Mouse (Mus musculus) retina, embryonic 14.5 days (tissue): ENCODE data around the gene Slc9a8.
A peak's percentile ranks its signal among the peaks of the same experiment; 100 is the strongest.

Experiments
- DNase-seq: peaks from one replicate; pipeline ENCODE4 v3.0.0-alpha.2; 2015; ENCODE audit warnings: low spot score

Gene Slc9a8

DNA sequence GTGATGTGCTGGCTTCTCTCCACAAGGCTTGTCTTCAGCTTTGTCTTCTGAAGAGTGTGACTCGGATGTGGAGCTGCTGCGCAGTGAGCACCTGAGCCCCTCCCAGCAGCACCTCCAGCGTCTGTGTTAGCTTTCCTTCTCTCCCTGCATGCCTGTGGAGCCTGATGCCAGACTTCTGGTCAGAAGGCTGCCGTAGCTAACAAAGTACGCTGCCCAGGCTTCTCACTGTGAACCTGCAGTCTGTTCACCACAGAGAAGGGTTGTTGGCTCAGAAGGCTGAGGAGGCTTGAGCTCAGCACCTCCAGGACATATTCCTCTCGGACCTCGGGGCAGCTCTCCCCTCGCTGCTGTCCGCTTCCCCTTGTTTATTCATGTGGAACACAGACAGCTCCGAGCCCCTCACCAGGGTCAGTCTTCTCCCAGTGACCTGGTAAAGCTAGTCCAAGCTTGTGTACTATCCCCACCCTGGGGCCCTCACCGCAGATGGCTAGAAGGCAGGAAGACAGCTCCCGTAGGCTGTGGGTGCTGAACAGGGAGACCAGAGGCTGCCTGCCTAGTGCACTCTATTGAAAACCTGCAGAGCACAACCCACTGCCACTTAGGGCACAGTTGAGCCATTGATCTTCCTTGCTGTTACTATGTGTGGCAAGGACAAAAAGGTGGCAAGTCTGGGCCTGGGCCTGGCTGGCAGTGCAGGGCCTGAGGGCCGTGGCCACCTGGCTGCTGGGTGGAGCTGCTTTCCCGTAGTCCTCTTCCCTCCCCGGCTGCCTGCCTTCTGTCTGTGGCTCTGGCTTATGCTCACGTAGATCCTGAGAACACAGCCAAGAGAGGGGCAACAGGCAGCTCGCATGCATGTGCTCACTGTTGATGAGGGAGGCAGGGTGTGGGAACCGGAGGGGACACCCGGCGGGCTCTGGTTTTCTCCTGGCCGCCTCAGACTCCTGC, 28.1 kb downstream of the Slc9a8 start:
- no peak for DNase-seq

DNA sequence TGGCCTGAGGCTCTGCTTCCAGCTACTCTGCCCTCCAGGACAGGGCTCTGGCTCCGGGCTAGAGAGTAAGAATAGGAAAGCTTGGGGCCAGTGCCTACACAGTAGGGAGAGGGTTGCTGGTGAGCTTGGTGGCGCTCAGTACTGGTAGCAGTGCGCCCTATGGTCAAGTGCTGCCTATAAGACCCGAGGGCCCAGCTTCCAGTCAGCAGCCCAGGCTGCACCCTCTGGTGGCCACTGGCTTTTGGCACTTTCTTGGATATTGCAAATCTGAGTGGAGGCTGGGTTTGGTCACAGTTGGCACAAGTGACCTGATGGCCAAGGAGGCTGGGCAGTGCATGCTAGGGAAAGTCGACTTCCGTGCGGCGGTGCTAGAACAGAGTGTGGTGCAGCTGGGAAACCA, 29.1 kb downstream of the Slc9a8 start:
- no peak for DNase-seq

DNA sequence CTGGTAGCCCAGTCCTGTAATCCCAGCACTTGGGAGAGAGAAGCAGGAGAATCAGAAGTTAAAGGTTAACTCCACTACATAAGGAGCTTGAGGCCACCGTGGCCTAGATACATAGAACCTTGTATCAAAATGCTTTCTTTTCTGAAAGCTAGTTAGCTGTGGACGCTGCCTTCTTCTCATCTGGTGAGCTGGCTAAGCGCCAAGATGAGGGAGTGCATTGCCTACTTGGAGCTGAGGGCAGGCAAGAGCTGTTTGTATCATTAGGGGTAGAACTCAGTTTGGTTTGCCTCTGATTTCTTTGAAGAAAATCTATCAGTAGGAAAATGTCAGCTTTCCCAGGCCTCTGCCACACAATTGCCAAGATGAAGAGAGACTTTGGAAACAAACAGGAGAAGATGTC, 32.3 kb downstream of the Slc9a8 start:
- no peak for DNase-seq

DNA sequence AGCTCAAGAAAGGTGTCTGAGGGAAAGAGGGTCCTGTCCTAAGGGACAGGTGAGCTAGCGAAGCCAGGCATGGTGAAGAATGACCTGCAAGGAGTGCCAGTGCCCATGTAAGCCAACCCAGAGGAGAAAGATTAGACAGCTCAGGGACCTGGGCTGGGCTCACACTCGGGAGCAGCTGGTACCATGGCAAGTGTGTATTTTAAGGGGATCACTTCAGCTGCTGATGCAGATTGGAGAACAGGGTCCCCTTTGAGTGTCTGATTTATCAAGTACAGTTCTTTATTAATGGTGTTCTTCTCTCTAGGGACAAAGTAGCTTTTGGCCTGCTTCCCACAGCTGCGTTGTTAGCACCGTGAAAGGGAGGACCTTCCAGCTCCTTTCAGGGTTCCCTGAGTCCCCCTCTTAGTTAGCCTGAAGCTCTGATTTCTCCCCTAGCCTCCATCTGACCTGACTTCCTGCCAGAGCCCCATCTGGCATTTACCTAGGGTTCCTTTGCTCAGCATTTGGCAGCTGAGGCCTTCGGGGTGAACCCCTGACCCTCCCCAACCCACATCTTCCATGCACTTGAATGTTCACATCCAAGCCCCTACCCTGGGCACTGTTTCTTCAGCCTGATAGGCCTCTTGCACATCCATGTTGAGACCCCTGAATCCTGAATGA, 35.0 kb downstream of the Slc9a8 start:
- no peak for DNase-seq

DNA sequence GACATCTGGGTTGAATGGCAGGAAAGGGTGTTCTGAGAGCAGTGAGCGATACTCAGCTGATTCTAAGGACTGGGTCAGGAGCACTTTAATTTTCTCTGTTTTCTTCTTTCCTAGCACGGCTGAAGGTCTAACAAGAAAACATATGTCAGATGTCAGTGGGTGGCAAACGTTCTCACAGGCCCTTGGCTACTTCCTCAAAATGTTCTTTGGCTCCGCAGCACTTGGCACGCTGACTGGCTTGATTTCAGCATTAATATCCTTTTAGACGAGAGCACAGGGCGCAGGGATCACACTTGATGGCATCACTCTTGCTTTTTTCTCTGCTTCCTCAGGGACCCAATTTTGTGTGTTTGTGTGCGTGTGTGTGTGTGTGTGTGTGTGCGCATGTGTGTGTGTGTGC, 35.7 kb downstream of the Slc9a8 start:
- DNase-seq = no peak

DNA sequence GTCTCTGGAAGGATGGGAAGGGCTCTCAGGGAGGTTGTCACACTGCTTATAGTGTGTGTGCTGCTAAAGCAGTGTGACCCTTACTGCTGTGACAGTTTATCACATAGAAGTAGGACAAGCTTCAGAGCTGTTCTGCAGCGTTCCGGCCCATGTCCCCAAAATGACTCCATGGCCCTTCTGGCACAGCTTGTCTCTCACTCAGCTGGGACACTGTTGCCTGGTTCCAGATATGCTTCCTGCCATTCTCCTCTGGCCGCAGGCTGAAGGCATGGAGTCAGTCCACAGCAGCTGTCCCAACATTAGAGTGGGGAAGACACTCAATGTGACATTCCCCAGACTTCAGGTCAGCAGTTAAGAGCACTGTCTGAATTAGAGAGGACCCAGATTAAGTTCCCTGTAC, 37.0 kb downstream of the Slc9a8 start:
- no peak for DNase-seq

DNA sequence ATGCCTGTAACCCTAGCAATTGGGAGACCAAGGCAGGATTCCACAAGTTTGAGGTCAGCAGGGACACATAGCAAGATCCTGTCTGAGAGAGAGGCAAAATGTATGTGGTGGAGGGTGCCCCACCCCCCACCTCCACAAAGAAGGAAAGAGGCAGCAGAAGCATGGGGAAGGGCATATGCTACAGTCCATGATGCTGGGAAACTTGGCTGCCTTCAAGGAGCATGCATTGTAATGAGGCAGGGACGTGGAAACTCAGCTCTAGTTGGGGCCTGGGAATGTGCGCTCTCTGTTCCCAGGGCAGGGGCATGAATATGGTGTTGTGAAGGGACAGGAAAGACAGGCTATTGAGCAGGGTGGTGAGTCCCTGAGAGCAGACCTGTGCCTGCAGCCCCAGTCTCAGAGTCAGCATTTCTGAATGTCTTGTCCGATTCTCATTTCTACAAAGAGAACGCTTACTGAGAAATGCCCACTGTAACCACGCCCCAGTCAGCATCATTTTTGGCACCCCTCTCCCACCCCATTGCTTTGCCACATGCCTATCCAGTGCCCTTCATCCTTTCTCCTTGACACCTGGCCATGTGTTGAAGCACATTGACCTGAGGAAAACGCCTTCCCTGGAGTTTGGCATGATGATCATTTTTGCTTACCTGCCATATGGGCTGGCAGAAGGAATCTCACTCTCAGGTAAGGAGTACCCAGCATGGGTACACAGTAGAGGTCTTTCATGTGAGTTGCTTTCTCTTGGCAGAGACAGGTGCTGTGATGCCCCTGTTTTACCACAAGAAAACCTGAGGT, 37.8 kb downstream of the Slc9a8 start:
- DNase-seq = no peak

DNA sequence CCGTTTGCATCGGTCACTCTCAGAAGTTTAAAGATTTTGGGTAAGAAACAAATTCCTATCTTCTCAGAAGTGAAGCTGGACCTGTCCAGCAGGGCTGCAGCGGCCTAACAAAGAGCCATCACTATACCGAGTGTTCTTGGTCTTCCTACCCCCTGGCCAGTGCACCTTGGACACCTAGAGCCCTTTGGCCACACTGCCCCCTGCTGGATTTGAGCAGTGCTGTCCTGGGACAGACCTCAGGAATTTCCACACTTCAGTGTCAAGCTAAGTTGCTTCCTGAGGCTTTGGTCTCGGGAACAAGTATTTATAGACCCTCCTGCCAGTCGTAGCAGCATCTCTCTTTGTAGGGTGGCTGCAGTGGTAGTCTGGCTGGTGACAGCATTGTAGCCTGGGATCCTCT, 41.4 kb downstream of the Slc9a8 start:
- peak; percentile 74 for DNase-seq

DNA sequence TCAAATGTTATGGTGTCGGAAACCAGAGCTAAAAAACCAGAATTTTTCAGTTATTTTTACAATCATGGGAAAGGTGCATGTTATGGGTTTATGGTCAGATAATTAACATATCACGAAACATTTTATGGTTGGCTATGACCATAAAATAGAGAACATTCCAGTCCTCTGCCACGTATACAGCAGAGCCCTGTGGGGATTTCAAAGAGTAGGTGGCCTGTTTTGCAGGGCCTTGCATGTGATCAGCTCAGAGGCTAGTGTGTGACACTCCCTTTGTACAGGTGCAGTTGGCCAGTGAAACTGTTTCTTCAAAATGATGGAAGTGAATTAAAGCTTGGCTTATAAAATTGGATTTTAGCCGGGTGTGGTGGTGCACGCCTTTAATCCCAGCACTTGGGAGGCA, 42.3 kb downstream of the Slc9a8 start:
- no peak for DNase-seq

DNA sequence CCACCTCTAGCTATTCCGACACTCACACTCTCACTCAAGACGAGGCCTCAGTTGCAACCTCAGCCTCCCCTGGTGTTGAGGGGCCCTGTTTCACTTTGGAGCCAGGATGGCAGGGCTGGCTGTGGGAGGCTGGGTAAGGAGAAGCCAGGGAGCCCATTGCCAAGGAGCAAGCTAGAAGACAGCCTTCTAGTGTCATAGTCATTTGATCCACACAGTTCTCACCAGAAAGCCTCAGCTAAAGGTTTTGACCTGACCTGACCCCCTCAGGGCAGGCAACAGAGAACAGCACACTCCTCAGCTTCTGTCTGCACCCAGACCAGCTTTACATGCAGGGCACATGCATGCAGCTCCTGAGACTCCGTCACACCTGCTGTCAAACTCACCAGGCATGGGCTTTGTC, 44.4 kb downstream of the Slc9a8 start:
- no peak for DNase-seq

DNA sequence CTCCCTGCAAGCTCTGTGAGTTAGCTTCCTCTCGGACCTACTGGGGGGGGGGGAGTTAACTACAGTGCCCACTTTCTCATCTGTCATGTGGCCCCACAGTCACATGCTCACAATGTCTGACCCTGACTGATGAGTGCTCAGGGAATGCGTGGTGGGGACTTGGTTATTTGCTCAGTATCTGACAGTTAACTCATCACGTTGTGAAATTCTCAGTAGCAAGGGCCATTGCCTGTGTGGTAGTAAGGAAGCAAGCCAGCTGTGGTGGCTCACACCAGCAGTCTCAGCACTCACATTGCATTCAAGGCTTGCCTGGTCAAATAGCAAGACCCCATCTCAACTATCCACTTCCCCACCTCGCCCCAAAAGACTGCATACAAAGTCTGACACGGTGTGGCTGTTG, 45.7 kb downstream of the Slc9a8 start:
- DNase-seq = no peak

DNA sequence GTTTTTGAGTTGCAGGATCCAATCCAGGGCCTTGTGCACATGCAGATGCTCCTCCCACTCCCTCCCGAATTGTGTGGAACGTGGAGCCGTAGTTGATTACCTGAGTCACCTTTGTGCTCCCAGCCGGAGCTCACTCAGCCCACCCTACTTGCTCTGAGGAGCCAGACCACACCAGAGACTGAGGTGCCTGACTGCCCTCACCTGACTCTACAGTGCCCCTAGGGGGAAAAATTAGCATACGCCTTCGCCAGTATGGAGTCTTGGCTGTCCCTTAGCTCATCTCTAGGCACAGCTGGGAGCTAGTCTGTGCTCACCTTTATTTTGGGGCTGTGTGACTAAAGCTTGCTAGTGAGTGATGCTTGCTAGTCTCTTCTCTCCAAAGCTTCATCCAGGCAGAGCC, 46.9 kb downstream of the Slc9a8 start:
- DNase-seq = no peak

DNA sequence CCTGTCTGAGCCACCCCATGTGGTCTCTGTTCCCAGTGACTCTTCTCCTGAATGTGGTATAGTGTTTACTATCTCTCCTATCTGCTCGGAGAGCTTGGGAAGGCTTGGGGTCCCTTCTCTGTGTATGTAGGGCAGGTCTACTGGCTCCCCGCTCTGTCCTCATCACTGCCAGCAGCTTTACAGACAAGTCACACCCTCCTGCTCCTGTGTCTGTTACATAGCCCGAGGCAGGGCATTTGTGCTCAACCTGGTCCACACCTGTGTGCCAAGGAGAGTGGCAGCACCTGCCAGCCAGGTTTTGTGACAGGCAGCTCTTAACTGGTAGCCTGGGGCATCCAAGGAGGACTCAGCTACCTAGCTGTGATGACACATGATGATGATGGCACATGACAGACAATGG, 49.1 kb downstream of the Slc9a8 start:
- DNase-seq = no peak

DNA sequence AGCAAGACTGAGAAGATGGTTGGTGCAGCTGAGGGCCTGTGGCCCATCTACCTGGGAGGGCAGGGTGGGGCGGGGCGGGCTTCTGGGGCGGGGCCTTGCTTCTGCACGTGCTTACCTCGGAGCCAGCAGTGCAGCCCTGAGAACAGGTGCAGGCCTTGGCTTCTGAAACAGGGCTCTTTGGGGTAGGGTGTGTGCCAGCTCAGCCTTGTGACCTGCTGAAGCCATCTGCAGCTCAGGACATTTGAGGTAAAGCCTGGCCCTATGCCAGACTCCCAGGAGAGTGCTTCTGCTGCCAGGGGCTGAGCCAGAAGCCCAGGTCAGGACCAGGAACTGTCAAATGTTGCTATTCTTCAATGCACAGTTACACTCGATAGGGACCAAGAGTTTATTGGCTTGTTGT, 50.1 kb downstream of the Slc9a8 start:
- no peak for DNase-seq

DNA sequence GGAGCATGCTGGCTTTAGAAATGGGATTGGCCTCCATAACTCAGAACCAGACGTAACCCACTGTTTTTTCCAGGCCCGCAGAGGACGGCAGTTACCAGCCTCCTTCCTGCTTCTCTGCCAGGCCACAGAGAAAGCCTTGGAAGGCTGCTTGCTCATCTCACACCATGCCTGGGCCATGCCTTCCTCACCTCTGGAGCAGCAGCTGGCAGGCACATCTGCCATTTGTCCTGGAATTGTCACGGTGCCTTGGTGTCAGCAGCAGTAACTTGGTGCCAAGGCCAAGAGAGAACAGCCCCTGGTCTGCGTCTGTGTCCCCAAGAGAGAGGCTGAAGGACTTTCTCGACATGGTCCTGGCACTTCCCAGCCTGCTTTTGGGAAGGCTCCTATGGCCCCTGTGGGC, 52.7 kb downstream of the Slc9a8 start:
- no peak for DNase-seq

DNA sequence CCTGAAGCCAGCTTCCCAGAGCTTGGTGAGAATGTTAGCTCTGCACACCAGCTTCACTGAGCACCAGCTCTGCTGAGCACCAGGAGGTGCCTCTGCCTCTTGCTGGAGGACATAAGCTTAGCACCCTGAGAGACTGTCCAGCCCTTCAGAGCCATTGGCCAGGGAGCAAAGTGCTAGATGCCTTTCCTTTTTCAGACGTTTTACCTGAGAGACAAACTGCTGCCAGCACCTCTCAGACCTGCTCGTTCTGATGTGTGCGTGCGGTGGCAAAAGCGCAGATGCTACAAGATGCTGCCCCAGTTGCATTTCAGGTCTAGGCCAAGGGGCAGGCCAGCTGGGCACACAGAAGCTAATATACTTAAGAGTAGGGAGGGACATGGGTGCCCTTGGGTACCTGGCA, 54.1 kb downstream of the Slc9a8 start:
- no peak for DNase-seq

DNA sequence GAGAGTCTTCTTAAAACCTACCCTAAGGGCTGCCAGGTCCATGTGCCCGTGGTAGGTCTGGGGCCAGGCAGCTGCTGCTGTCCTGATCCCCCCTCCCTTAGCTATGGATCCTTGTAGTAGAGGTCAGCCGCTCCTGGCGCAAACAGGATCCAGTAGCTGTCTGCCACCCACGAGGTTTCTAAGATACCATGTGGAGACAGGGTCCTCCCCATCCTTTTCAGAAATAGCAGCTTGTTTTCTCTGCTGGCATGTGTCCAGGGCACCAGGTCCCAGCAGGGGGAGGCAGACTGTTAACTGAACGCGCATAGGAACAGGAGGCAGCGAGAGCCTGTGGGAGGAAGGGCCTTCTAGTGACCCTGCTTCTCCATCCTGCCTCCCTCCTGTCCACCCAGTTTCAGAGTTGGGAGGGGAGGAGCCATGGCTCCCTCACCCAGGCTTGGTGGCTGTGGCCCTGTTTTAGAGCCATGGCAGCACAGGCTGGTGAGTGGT, 54.7 kb downstream of the Slc9a8 start:
- DNase-seq = peak; percentile 60

DNA sequence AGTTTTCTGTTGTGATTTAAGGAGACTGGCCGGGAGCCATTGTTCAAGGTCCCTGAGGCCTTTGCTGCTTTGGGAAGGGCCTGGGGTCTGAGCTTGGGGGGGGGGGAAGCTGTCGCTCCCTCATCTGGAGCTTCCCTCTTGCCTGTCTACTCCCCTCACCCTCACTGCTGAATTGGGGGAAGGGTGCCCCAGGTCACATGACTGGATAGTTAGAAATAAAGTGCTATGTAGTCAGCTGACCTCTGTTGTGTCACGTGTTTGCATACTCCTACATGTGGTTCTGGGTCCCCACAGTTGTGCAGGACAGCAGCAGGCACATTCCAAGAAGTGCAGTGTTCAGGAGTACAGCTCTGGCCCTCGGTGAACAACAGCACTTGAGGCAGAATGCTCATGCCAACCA, 55.2 kb downstream of the Slc9a8 start:
- no peak for DNase-seq

DNA sequence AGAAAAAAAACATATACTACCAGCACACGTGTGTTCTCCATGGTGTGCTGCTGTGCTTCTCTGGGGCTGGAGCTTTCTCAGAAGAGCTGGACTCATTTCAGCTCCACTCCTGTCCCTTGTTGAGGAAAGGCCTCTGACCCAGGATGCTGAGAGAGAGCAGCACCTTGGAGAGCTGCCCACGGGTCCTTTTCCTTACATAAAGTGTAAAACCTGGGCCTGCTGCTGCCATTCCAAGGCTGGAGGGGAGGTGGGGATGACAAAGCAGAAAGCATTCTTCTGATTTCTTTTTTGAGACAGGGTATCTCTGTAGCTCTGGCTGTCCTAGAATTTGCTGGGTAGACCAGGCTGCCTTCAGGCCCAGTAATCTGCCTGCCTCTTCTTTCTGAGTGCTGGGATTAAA, 56.6 kb downstream of the Slc9a8 start:
- no peak for DNase-seq

DNA sequence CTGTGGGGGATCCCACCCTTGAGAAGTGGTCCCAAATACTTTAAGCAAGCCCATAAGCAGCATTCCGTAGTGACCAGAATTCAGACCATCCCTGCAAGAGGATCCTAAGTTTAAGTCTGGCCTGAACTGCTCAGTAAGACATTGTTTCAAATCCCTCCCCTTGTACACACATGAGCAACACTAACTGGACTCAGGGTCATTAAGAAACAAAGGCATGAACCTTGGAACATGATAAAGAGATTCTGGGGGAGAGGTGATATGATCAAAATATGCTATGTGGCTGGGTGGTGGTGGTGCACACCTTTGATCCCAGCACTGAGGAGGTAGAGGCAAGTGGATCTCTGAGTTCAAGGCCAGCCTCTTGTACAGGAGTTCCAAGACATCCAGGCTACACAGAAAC, 58.0 kb downstream of the Slc9a8 start:
- no peak for DNase-seq

DNA sequence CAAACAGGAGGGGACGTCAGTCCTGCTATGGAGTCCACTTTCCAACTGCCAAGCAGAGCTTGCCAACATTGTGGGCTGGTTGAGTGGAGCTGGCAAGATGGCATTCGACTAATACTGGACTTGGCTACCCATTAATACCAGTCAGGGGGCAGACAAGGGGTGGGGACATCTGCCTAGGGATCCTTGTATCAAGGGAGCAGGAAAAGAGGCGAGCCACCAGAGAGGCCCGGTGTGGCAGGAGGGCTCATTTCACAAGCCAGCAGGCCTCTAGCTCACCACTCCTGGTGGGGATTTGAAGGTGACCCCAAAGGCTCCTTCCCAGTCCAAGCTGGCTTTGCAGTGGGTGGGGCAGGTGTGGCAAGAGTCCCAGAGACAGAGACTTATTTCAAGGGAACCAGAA, 61.2 kb downstream of the Slc9a8 start:
- DNase-seq = no peak

DNA sequence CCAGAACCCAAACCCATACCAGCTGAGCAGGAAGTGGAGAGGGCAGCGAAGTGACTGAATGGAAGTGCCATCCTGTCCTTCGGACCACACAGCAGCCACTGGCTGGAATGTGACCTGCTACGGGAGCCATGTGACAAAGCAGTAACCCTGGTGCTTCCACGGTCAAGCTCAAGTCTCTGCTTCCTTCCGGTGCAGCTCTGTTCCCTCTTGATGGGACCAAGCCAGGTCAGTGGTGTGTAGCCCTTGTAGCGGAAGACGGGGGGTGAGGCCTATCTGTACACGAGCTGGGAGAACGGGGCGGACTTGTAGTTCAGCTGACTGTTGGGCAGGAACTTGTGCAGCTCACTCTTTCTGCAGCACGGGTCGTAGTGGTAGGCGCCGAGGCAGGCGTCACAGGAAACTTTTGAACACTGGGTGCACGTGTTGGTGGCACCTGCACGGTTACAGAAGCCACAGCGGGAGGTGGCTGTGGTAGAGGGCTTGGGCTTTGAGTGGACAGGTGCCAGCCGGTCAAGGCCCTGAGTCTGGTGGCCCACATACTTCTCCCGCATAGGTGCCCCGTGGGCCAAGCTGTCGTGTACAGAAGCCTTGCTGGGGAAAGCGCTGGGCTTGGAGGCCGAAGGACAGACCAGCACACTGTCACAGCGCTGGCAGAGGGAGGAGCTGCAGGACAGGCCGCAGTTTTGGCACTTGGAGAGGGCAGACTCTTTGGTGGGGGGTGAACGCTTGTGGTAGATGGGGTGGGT, 61.7 kb downstream of the Slc9a8 start:
- DNase-seq = no peak
